Mouse (Mus musculus): ENCODE data around the gene Mill1. TPM values are rescaled to one million over a fixed set of nuclear protein-coding genes. Genes with fewer than 3 reads are reported as not detected.

Mill1 gene
- polyA plus RNA-seq, 1 experiment from 2014 or later = not detected

Other genes starting within 250 kb of the Mill1 start
- not detected in 2 replicates for gene Ceacam13, start 235.5 kb upstream of the Mill1 start, polyA plus RNA-seq (2014; fragmentation: Nextera tagmentation; extraction: Ambion mirVana)
- gene Ceacam12, start 179.4 kb upstream of the Mill1 start, polyA plus RNA-seq (2014; fragmentation: Nextera tagmentation; extraction: Ambion mirVana) = not detected in 2 replicates
- gene Igfl3, start 68.9 kb upstream of the Mill1 start, polyA plus RNA-seq (2014; fragmentation: Nextera tagmentation; extraction: Ambion mirVana) = not detected in 2 replicates
- gene Psg18, start 109.7 kb downstream of the Mill1 start, polyA plus RNA-seq (2014; fragmentation: Nextera tagmentation; extraction: Ambion mirVana) = not detected in 2 replicates
- gene Psg28, start 186.7 kb downstream of the Mill1 start, polyA plus RNA-seq (2014; fragmentation: Nextera tagmentation; extraction: Ambion mirVana) = not detected in 2 replicates
- not detected in 2 replicates for gene Psg26, start 238.8 kb downstream of the Mill1 start, polyA plus RNA-seq (2014; fragmentation: Nextera tagmentation; extraction: Ambion mirVana)